Mouse (Mus musculus): ENCODE results near the gene Olfr1286. TPM values are rescaled to one million over a fixed set of nuclear protein-coding genes. Genes with fewer than 3 reads are reported as not detected.

The Olfr1286 gene
- polyA plus RNA-seq (2016; fragmentation: Nextera tagmentation; extraction: Ambion mirVana): not detected in 2 replicates

- ATAC-seq (ENCODE audit: low FRiP score): no peak
- H3K36me3 ChIP-seq (replicated peaks): no peaks in the 10 kb centered on the region
- H3K27ac ChIP-seq: no peak within 1 kb of the TSS
- H3K4me2 ChIP-seq: no peak within 1 kb of the TSS
- H3K9ac ChIP-seq: no peak within 1 kb of the TSS
- 73% methylated on average over 1 of the region's 1 CpGs for WGBS
- no peaks in the 10 kb centered on the region for H3K27me3 ChIP-seq
- no peaks in the 10 kb centered on the region for H3K4me1 ChIP-seq
- H3K9me3 ChIP-seq: no peaks in the 10 kb centered on the region
- no peak within 1 kb of the TSS for H3K4me3 ChIP-seq (replicated peaks)
Observed at GRCm38 (mm10) chr2:111422931-111423330, at the start of gene Olfr1286. Gene Olfr1286 (minus strand): TSS chr2:111423115.

GRCm38 (mm10) chr2:111448842-111449241 lies 25.9 kb upstream of the Olfr1286 start, which contains the start of gene Olfr1287:
Gene Olfr1287 (plus strand): TSS chr2:111449142.
- 69% methylated on average over 1 of the region's 1 CpGs for WGBS
- no peak within 1 kb of the TSS for H3K9ac ChIP-seq

GRCm38 (mm10) chr2:111375222-111375621 lies 47.7 kb downstream of the Olfr1286 start, which contains the start of gene Olfr1284:
Gene Olfr1284 (plus strand): TSS chr2:111375522.
- no peaks in the 10 kb centered on the region for H3K9me3 ChIP-seq
- no peak for ATAC-seq (ENCODE audit: low FRiP score)
- H3K27ac ChIP-seq: no peak within 1 kb of the TSS
- no peak within 1 kb of the TSS for H3K4me2 ChIP-seq
- no peak within 1 kb of the TSS for H3K9ac ChIP-seq
- H3K36me3 ChIP-seq (replicated peaks): no peaks in the 10 kb centered on the region
- no peaks in the 10 kb centered on the region for H3K27me3 ChIP-seq
- H3K4me3 ChIP-seq (replicated peaks): no peak within 1 kb of the TSS
- 94% methylated on average over 1 of the region's 1 CpGs for WGBS
- no peaks in the 10 kb centered on the region for H3K4me1 ChIP-seq

More at GRCm38 (mm10) chr2:111448842-111449241, 25.9 kb upstream of the Olfr1286 start, which contains the start of gene Olfr1287:
- Histone ChIP-seq H3K36me3 (replicated peaks) (no peaks in the 10 kb centered on the region), H3K9me3 (no peaks in the 10 kb centered on the region), H3K27ac (no peak within 1 kb of the TSS), H3K27me3 (no peaks in the 10 kb centered on the region), H3K4me1 (no peaks in the 10 kb centered on the region), H3K4me3 (replicated peaks) (no peak within 1 kb of the TSS), H3K4me2 (no peak within 1 kb of the TSS)
- ATAC-seq (ENCODE audit: low FRiP score): no peak

Other genes starting within 250 kb of the Olfr1286 start
- gene 4930430A15Rik, start 193.5 kb downstream of the Olfr1286 start, polyA plus RNA-seq (2016; fragmentation: Nextera tagmentation; extraction: Ambion mirVana): not detected in 2 replicates
- not detected in 2 replicates for gene Olfr1275, start 187.8 kb downstream of the Olfr1286 start, polyA plus RNA-seq (2016; fragmentation: Nextera tagmentation; extraction: Ambion mirVana)
- gene Olfr1276, start 168.6 kb downstream of the Olfr1286 start, polyA plus RNA-seq (2016; fragmentation: Nextera tagmentation; extraction: Ambion mirVana): not detected in 2 replicates
- gene Olfr1277, start 149.0 kb downstream of the Olfr1286 start, polyA plus RNA-seq (2016; fragmentation: Nextera tagmentation; extraction: Ambion mirVana): not detected in 2 replicates
- gene Olfr1278, start 133.0 kb downstream of the Olfr1286 start, polyA plus RNA-seq (2016; fragmentation: Nextera tagmentation; extraction: Ambion mirVana): not detected in 2 replicates
- not detected in 2 replicates for gene Olfr1279, start 122.5 kb downstream of the Olfr1286 start, polyA plus RNA-seq (2016; fragmentation: Nextera tagmentation; extraction: Ambion mirVana)
- gene Olfr1280, start 109.1 kb downstream of the Olfr1286 start, polyA plus RNA-seq (2016; fragmentation: Nextera tagmentation; extraction: Ambion mirVana): not detected in 2 replicates
- gene Olfr1281, start 96.6 kb downstream of the Olfr1286 start, polyA plus RNA-seq (2016; fragmentation: Nextera tagmentation; extraction: Ambion mirVana): not detected in 2 replicates
- gene Olfr1282, start 87.0 kb downstream of the Olfr1286 start, polyA plus RNA-seq (2016; fragmentation: Nextera tagmentation; extraction: Ambion mirVana): not detected in 2 replicates
- not detected in 2 replicates for gene Olfr1283, start 56.3 kb downstream of the Olfr1286 start, polyA plus RNA-seq (2016; fragmentation: Nextera tagmentation; extraction: Ambion mirVana)
- gene Olfr1284, start 47.6 kb downstream of the Olfr1286 start, polyA plus RNA-seq (2016; fragmentation: Nextera tagmentation; extraction: Ambion mirVana): not detected in 2 replicates
- gene Olfr1287, start 26.0 kb upstream of the Olfr1286 start, polyA plus RNA-seq (2016; fragmentation: Nextera tagmentation; extraction: Ambion mirVana): not detected in 2 replicates
- gene Olfr1288, start 51.0 kb upstream of the Olfr1286 start, polyA plus RNA-seq (2016; fragmentation: Nextera tagmentation; extraction: Ambion mirVana): not detected in 2 replicates
- not detected in 2 replicates for gene Olfr1289, start 57.7 kb upstream of the Olfr1286 start, polyA plus RNA-seq (2016; fragmentation: Nextera tagmentation; extraction: Ambion mirVana)
- gene Olfr1290, start 70.7 kb upstream of the Olfr1286 start, polyA plus RNA-seq (2016; fragmentation: Nextera tagmentation; extraction: Ambion mirVana): not detected in 2 replicates
- gene Olfr1291-ps1, start 74.1 kb upstream of the Olfr1286 start, polyA plus RNA-seq (2016; fragmentation: Nextera tagmentation; extraction: Ambion mirVana): not detected in 2 replicates
- gene Olfr1293-ps, start 102.1 kb upstream of the Olfr1286 start, polyA plus RNA-seq (2016; fragmentation: Nextera tagmentation; extraction: Ambion mirVana): not detected in 2 replicates
- not detected in 2 replicates for gene Olfr1294, start 117.2 kb upstream of the Olfr1286 start, polyA plus RNA-seq (2016; fragmentation: Nextera tagmentation; extraction: Ambion mirVana)
- not detected in 2 replicates for gene Olfr1295, start 146.6 kb upstream of the Olfr1286 start, polyA plus RNA-seq (2016; fragmentation: Nextera tagmentation; extraction: Ambion mirVana)
- not detected in 2 replicates for gene Olfr1297, start 203.4 kb upstream of the Olfr1286 start, polyA plus RNA-seq (2016; fragmentation: Nextera tagmentation; extraction: Ambion mirVana)
- not detected in 2 replicates for gene Olfr1298, start 226.1 kb upstream of the Olfr1286 start, polyA plus RNA-seq (2016; fragmentation: Nextera tagmentation; extraction: Ambion mirVana)
- gene Olfr1299, start 238.3 kb upstream of the Olfr1286 start, polyA plus RNA-seq (2016; fragmentation: Nextera tagmentation; extraction: Ambion mirVana): not detected in 2 replicates

Measured in forebrain, embryonic 12.5 days (tissue).